Mouse (Mus musculus) midbrain, embryonic 14.5 days (tissue): ENCODE results near the gene Svop. TPM values are rescaled to one million over a fixed set of nuclear protein-coding genes. Genes with fewer than 3 reads are reported as not detected.

Experiments
- ATAC-seq: fragments of 200-750 bp; cut with Nextera tagmentation; 2 replicates; pipeline ENCODE4 v1.8.0; 2017; ENCODE audit warnings: moderate number of reproducible peaks, moderate library complexity; ENCODE audit not compliant: low FRiP score, low TSS enrichment
- DNase-seq: peaks from one replicate; pipeline ENCODE4 v3.0.0-alpha.2; 2015
- H3K27ac ChIP-seq: fragments of 300-500 bp; sonication (generic); replicated peaks from 2 replicates; pipeline ENCODE4 v1.5.1; 2014; ENCODE audit warnings: mild to moderate bottlenecking, low read depth, low read length, moderate library complexity
- H3K27me3 ChIP-seq: fragments of 300-500 bp; sonication (generic); 2 replicates; pipeline ENCODE4 v1.6.1; 2014; ENCODE audit warnings: low read length, control low read depth, mixed read lengths; ENCODE audit not compliant: control insufficient read depth, insufficient read depth
- H3K36me3 ChIP-seq: fragments of 300-500 bp; sonication (generic); 2 replicates; pipeline ENCODE4 v1.6.1; 2014; ENCODE audit warnings: low read length, control low read depth; ENCODE audit not compliant: control insufficient read depth, insufficient read depth
- H3K4me1 ChIP-seq: fragments of 300-500 bp; sonication (generic); 2 replicates; pipeline ENCODE4 v1.6.1; 2014; ENCODE audit warnings: mild to moderate bottlenecking, antibody characterized with exemption, low read length, control low read depth; ENCODE audit not compliant: control insufficient read depth, insufficient read depth
- H3K4me2 ChIP-seq: fragments of 300-500 bp; sonication (generic); 2 replicates; pipeline ENCODE4 v1.6.1; 2014; ENCODE audit warnings: mild to moderate bottlenecking, low read length, moderate library complexity
- H3K4me3 ChIP-seq: fragments of 300-500 bp; sonication (generic); replicated peaks from 2 replicates; pipeline ENCODE4 v1.5.1; 2014; ENCODE audit warnings: low read depth, low read length
- H3K9ac ChIP-seq: fragments of 300-500 bp; sonication (generic); replicated peaks from 2 replicates; pipeline ENCODE4 v1.6.1; 2014; ENCODE audit warnings: mild to moderate bottlenecking, low read length, moderate library complexity
- H3K9me3 ChIP-seq: fragments of 300-500 bp; sonication (generic); 2 replicates; pipeline ENCODE4 v1.6.1; 2016; ENCODE audit warnings: low read length, control low read depth, mixed read lengths; ENCODE audit not compliant: control insufficient read depth
- WGBS: fragments of 180-500 bp; shearing (Covaris S2); extraction: QIAGEN DNeasy Blood & Tissue Kit; methylation state at CpG from one replicate; pipeline ENCODE4 v1.1.7; 2014; 5-methylcytosine and 5-hydroxymethylcytosine counted together
- polyA plus RNA-seq: library from polyadenylated mRNA; unstranded; fragments of >200 nt; fragmentation: Nextera tagmentation; extraction: Ambion mirVana; gene quantifications from 2 replicates; pipeline ENCODE4 v1.2.1, GENCODE M21; 2014

The Svop gene
- polyA plus RNA-seq, 1 experiment from 2014 or later = 88.8 TPM

DNA sequence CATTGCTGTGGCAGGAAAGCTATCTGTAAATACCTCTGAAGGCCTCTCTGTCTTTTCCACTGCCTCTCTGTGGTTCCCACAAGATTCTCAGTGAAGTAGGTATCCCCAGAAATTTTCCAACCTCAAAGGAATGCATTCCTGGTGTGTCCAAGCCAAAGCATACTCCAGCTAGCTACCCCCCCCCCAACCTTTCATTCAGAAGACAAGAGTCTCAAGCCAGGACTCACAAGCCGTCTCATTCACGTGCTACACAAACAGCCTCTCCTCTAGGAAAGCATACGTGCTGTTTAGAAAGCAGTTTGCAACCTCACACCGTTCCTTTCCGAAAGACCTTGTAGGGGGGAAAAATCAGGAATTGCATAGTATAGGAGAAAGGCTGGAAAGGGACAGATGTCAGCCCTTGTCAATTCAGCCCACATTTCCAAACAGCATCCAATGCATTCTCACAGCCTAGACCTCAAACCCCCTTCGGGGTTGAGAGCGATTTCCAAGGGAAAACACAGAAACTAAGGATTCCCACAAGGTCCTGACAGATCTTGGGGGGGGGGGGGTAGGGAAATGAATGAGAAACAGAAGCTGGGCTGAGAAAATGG, 853 bp downstream of the Svop start:
- peak; percentile 58 for DNase-seq
- WGBS = 8% methylated on average over 7 of the region's 7 CpGs
- Histone ChIP-seq H3K27me3 (no peaks in the 10 kb centered on the region), H3K4me2 (peak overlapping the region; percentile 71), H3K27ac (peak overlapping the region; percentile 97), H3K9me3 (no peaks in the 10 kb centered on the region), H3K36me3 (no peaks in the 10 kb centered on the region), H3K9ac (peak overlapping the region; percentile 96), H3K4me3 (peak overlapping the region; percentile 76), H3K4me1 (peaks cover 14% of the 10 kb centered on the region)
- no peak; the same call in 1 of the 2 replicates for ATAC-seq

DNA sequence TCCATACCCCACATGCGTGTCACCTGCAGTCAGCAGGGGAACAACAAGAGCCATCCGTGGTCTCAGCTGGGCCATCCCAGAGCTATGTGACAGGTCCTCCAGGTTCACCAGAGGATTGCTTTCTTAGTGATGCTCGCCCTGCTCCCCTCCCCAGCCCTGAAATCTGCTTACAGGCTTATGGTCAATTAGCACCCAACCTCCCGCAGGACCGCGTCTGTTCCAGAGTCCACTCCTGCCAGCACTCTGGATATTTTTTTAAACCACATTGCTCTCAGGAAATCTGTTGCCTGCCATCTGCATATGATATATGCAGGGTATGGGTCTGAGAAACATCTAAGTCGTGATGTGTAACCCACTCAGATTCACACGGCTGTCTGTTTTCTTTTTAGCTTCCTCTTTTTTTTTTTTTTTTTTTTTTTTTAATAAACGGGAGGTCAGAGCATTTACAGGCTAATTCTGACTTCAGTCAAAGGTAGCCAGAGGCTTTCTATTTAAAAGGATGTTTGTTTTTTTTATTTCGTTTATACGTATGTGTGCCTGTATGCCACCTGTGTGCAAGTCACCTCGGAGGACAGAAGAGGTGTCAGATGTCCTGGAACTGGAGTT, 3.4 kb downstream of the Svop start:
- WGBS = 75% methylated on average over 12 of the region's 12 CpGs
- Histone ChIP-seq H3K27ac (no peak overlapping the region), H3K9me3 (no peaks in the 10 kb centered on the region), H3K4me3 (no peak overlapping the region), H3K4me2 (no peak overlapping the region), H3K9ac (no peak overlapping the region), H3K4me1 (peaks cover 14% of the 10 kb centered on the region), H3K36me3 (0 out of 2 replicates have a peak, but pooled peaks cover 2% of the 10 kb centered on the region), H3K27me3 (no peaks in the 10 kb centered on the region)
- no peak for ATAC-seq
- no peak for DNase-seq

GRCm38 (mm10) chr5:114085501-114085900, 5.9 kb downstream of the Svop start:
- no peak overlapping the region for H3K27ac ChIP-seq
- no peak overlapping the region for H3K9ac ChIP-seq
- H3K4me2 ChIP-seq = no peak overlapping the region
- 0 out of 2 replicates have a peak, but pooled peaks cover 2% of the 10 kb centered on the region for H3K36me3 ChIP-seq
- H3K27me3 ChIP-seq = no peaks in the 10 kb centered on the region
- ATAC-seq (no peak), DNase-seq (no peak)
- H3K9me3 ChIP-seq = no peaks in the 10 kb centered on the region
- WGBS = 84% methylated on average over 14 of the region's 14 CpGs
- H3K4me1 ChIP-seq = peaks cover 14% of the 10 kb centered on the region
- H3K4me3 ChIP-seq = no peak overlapping the region

GRCm38 (mm10) chr5:114077009-114077408, 14.4 kb downstream of the Svop start:
- ATAC-seq = no peak
- Histone ChIP-seq H3K9me3 (no peaks in the 10 kb centered on the region), H3K36me3 (peaks cover 7% of the 10 kb centered on the region; the same call in 1 of the 2 replicates), H3K4me1 (no peaks in the 10 kb centered on the region), H3K27ac (no peak overlapping the region), H3K4me3 (no peak overlapping the region), H3K4me2 (no peak overlapping the region), H3K9ac (no peak overlapping the region), H3K27me3 (no peaks in the 10 kb centered on the region)
- 41% methylated on average over 8 of the region's 8 CpGs for WGBS
- DNase-seq = peak; percentile 36

DNA sequence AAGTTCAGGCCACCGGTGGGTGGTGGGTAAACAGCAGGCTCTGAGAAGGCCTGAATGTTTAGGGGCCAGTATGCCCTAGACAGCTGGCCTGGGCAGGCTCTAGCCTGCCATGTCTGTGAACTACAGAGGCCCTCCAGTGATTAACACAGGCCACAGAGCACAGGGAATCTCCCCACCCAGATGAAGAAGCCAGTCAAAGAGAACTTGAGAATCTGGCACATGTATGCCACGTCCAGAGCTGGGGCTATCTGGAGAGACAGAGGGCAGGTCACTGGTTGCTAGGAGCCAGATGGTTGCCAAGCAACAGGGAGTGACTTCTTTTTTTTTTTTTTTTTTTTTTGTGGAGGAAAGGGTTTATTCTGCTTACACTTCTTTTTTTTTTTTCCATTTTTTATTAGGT, 19.1 kb downstream of the Svop start:
- H3K4me1 ChIP-seq = no peaks in the 10 kb centered on the region
- H3K27ac ChIP-seq = 0 out of 2 replicates have a peak overlapping the region, but pooled peaks have one; percentile 37
- WGBS = 38% methylated on average over 2 of the region's 2 CpGs
- peaks cover 8% of the 10 kb centered on the region; the same call in 1 of the 2 replicates for H3K36me3 ChIP-seq
- H3K4me3 ChIP-seq = no peak overlapping the region
- no peak for ATAC-seq
- no peak overlapping the region for H3K4me2 ChIP-seq
- H3K9me3 ChIP-seq = no peaks in the 10 kb centered on the region
- DNase-seq = peak; percentile 51
- H3K9ac ChIP-seq = no peak overlapping the region
- no peaks in the 10 kb centered on the region for H3K27me3 ChIP-seq

GRCm38 (mm10) chr5:114070858-114071257, 20.5 kb downstream of the Svop start:
- Histone ChIP-seq H3K27ac (no peak overlapping the region), H3K4me3 (no peak overlapping the region), H3K4me1 (no peaks in the 10 kb centered on the region), H3K9me3 (no peaks in the 10 kb centered on the region), H3K4me2 (no peak overlapping the region), H3K9ac (no peak overlapping the region), H3K27me3 (no peaks in the 10 kb centered on the region), H3K36me3 (peaks cover 5% of the 10 kb centered on the region; the same call in 1 of the 2 replicates)
- DNase-seq = no peak
- 94% methylated on average over 4 of the region's 4 CpGs for WGBS
- ATAC-seq = no peak

GRCm38 (mm10) chr5:114067982-114068381, 23.4 kb downstream of the Svop start:
- Histone ChIP-seq H3K27me3 (no peaks in the 10 kb centered on the region), H3K9ac (no peak overlapping the region), H3K9me3 (no peaks in the 10 kb centered on the region), H3K4me3 (no peak overlapping the region), H3K4me1 (no peaks in the 10 kb centered on the region), H3K27ac (no peak overlapping the region), H3K36me3 (peaks cover 23% of the 10 kb centered on the region), H3K4me2 (no peak overlapping the region)
- WGBS = 85% methylated on average over 9 of the region's 9 CpGs
- no peak for DNase-seq
- no peak for ATAC-seq

DNA sequence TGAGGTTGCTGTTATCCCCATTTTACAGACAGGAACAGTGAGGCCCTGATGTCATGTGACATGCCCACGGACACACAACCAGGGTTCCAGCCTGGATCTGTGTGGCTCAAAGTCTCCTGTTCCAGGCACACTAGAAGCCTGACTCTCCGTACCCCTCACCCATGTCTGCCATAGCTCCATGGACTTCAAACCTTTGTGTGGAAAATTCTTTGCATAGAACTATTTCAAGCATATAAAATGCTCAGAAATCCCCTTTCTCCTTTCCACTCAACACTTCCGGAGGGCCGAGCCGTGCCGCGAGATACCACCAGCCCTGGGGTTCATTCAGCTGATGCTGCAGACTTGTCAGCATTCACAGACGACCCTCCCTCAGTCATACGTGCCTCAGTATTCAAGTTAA, 23.8 kb downstream of the Svop start:
- no peak overlapping the region for H3K4me2 ChIP-seq
- H3K27me3 ChIP-seq = no peaks in the 10 kb centered on the region
- H3K36me3 ChIP-seq = peaks cover 27% of the 10 kb centered on the region
- no peak for ATAC-seq
- no peaks in the 10 kb centered on the region for H3K4me1 ChIP-seq
- H3K4me3 ChIP-seq = no peak overlapping the region
- no peak for DNase-seq
- H3K27ac ChIP-seq = no peak overlapping the region
- 89% methylated on average over 9 of the region's 9 CpGs for WGBS
- no peaks in the 10 kb centered on the region for H3K9me3 ChIP-seq
- no peak overlapping the region for H3K9ac ChIP-seq

DNA sequence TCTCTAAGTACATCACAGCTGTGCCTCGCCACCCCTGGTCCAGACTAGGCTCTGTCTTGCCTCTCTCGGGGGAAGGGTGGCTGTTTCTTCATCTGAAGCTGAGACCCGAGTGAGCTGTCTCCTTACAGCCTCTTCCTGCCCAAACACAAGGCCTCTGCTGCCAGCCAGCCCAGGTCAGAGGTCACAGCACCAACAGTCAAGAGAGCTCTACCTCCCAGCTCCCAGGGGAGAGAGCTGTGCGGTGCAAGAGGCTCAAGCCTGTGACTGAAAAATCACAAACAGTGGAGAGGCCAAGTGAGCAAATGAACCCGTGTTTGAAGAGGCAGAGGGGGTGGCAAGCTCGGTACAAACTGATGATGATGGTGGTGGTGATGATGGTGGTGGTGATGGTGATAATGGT, 24.8 kb downstream of the Svop start:
- no peak overlapping the region for H3K27ac ChIP-seq
- H3K4me3 ChIP-seq = no peak overlapping the region
- 44% methylated on average over 6 of the region's 6 CpGs for WGBS
- ATAC-seq (no peak), DNase-seq (no peak)
- H3K27me3 ChIP-seq = no peaks in the 10 kb centered on the region
- no peak overlapping the region for H3K4me2 ChIP-seq
- H3K9ac ChIP-seq = no peak overlapping the region
- H3K36me3 ChIP-seq = peaks cover 28% of the 10 kb centered on the region
- H3K4me1 ChIP-seq = no peaks in the 10 kb centered on the region
- H3K9me3 ChIP-seq = no peaks in the 10 kb centered on the region
